Mouse (Mus musculus): Measurements from ENCODE around the gene Ctnna2. TPM values are rescaled to one million over a fixed set of nuclear protein-coding genes. Genes with fewer than 3 reads are reported as not detected.

The Ctnna2 gene
- polyA plus RNA-seq, 1 experiment from 2014 or later: 2.2 TPM

GRCm38 (mm10) chr6:77724042-77724951, 255.2 kb downstream of the Ctnna2 start:
- ATAC-seq (ENCODE audit: insufficient number of reproducible peaks, low FRiP score): no peak

GRCm38 (mm10) chr6:77694093-77694492, 285.4 kb downstream of the Ctnna2 start:
- no peak overlapping the region for H3K9ac ChIP-seq
- H3K4me3 ChIP-seq: no peak overlapping the region
- ATAC-seq (ENCODE audit: insufficient number of reproducible peaks, low FRiP score): no peak
- H3K4me1 ChIP-seq (replicated peaks): no peaks in the 10 kb centered on the region
- H3K9me3 ChIP-seq (replicated peaks): no peaks in the 10 kb centered on the region
- H3K4me2 ChIP-seq: no peak overlapping the region
- no peaks in the 10 kb centered on the region for H3K27me3 ChIP-seq (replicated peaks)
- H3K27ac ChIP-seq (ENCODE audit: poor library complexity, severe bottlenecking): no peak overlapping the region
- H3K36me3 ChIP-seq: no peaks in the 10 kb centered on the region

More at GRCm38 (mm10) chr6:77724042-77724951, 255.2 kb downstream of the Ctnna2 start:
- Histone ChIP-seq H3K36me3 (no peaks in the 10 kb centered on the region), H3K4me2 (no peak overlapping the region), H3K27ac (ENCODE audit: poor library complexity, severe bottlenecking) (no peak overlapping the region), H3K9me3 (replicated peaks) (no peaks in the 10 kb centered on the region), H3K9ac (no peak overlapping the region), H3K27me3 (replicated peaks) (no peaks in the 10 kb centered on the region), H3K4me3 (no peak overlapping the region), H3K4me1 (replicated peaks) (no peaks in the 10 kb centered on the region)
- WGBS: 78% methylated on average over 5 of the region's 5 CpGs

GRCm38 (mm10) chr6:77687173-77687572, 292.3 kb downstream of the Ctnna2 start:
- WGBS: 52% methylated on average over 1 of the region's 1 CpGs
- Histone ChIP-seq H3K9ac (no peak overlapping the region), H3K27ac (ENCODE audit: poor library complexity, severe bottlenecking) (no peak overlapping the region), H3K4me1 (replicated peaks) (no peaks in the 10 kb centered on the region), H3K36me3 (no peaks in the 10 kb centered on the region), H3K27me3 (replicated peaks) (no peaks in the 10 kb centered on the region), H3K9me3 (replicated peaks) (no peaks in the 10 kb centered on the region), H3K4me3 (no peak overlapping the region), H3K4me2 (no peak overlapping the region)
- ATAC-seq (ENCODE audit: insufficient number of reproducible peaks, low FRiP score): no peak

- Histone ChIP-seq H3K9ac (no peak overlapping the region), H3K27ac (ENCODE audit: poor library complexity, severe bottlenecking) (no peak overlapping the region), H3K27me3 (replicated peaks) (no peaks in the 10 kb centered on the region), H3K9me3 (replicated peaks) (no peaks in the 10 kb centered on the region), H3K4me3 (no peak overlapping the region), H3K36me3 (no peaks in the 10 kb centered on the region), H3K4me1 (replicated peaks) (no peaks in the 10 kb centered on the region), H3K4me2 (no peak overlapping the region)
- ATAC-seq (ENCODE audit: insufficient number of reproducible peaks, low FRiP score): no peak
- WGBS: 7% methylated on average over 6 of the region's 6 CpGs
These were observed 329.4 kb downstream of the Ctnna2 start for GRCm38 (mm10) chr6:77650127-77650526.

- 30% methylated on average over 4 of the region's 4 CpGs for WGBS
These were observed 334.9 kb downstream of the Ctnna2 start for GRCm38 (mm10) chr6:77644591-77644990.

GRCm38 (mm10) chr6:77638784-77639183, 340.7 kb downstream of the Ctnna2 start:
- WGBS: 81% methylated on average over 2 of the region's 2 CpGs
- H3K4me3 ChIP-seq: no peak overlapping the region
- no peaks in the 10 kb centered on the region for H3K4me1 ChIP-seq (replicated peaks)
- no peaks in the 10 kb centered on the region for H3K27me3 ChIP-seq (replicated peaks)
- H3K9ac ChIP-seq: no peak overlapping the region
- no peak for ATAC-seq (ENCODE audit: insufficient number of reproducible peaks, low FRiP score)
- H3K9me3 ChIP-seq (replicated peaks): no peaks in the 10 kb centered on the region
- H3K36me3 ChIP-seq: no peaks in the 10 kb centered on the region
- H3K4me2 ChIP-seq: no peak overlapping the region
- no peak overlapping the region for H3K27ac ChIP-seq (ENCODE audit: poor library complexity, severe bottlenecking)

More at GRCm38 (mm10) chr6:77644591-77644990, 334.9 kb downstream of the Ctnna2 start:
- Histone ChIP-seq H3K9me3 (replicated peaks) (no peaks in the 10 kb centered on the region), H3K36me3 (no peaks in the 10 kb centered on the region), H3K4me2 (no peak overlapping the region), H3K9ac (no peak overlapping the region), H3K4me1 (replicated peaks) (no peaks in the 10 kb centered on the region), H3K4me3 (no peak overlapping the region), H3K27ac (ENCODE audit: poor library complexity, severe bottlenecking) (no peak overlapping the region), H3K27me3 (replicated peaks) (no peaks in the 10 kb centered on the region)
- ATAC-seq (ENCODE audit: insufficient number of reproducible peaks, low FRiP score): no peak

- no peaks in the 10 kb centered on the region for H3K4me1 ChIP-seq (replicated peaks)
- no peaks in the 10 kb centered on the region for H3K9me3 ChIP-seq (replicated peaks)
- H3K36me3 ChIP-seq: no peaks in the 10 kb centered on the region
- no peak overlapping the region for H3K9ac ChIP-seq
- H3K27ac ChIP-seq (ENCODE audit: poor library complexity, severe bottlenecking): no peak overlapping the region
- H3K4me3 ChIP-seq: no peak overlapping the region
- no peak for ATAC-seq (ENCODE audit: insufficient number of reproducible peaks, low FRiP score)
- 30% methylated on average over 9 of the region's 9 CpGs for WGBS
- no peak overlapping the region for H3K4me2 ChIP-seq
- no peaks in the 10 kb centered on the region for H3K27me3 ChIP-seq (replicated peaks)
These were observed 345.5 kb downstream of the Ctnna2 start for GRCm38 (mm10) chr6:77633997-77634396.

- no peaks in the 10 kb centered on the region for H3K36me3 ChIP-seq
- H3K4me2 ChIP-seq: no peak overlapping the region
- no peak overlapping the region for H3K27ac ChIP-seq (ENCODE audit: poor library complexity, severe bottlenecking)
- no peaks in the 10 kb centered on the region for H3K4me1 ChIP-seq (replicated peaks)
- H3K4me3 ChIP-seq: no peak overlapping the region
- no peak overlapping the region for H3K9ac ChIP-seq
- 53% methylated on average over 7 of the region's 7 CpGs for WGBS
- no peaks in the 10 kb centered on the region for H3K27me3 ChIP-seq (replicated peaks)
- H3K9me3 ChIP-seq (replicated peaks): no peaks in the 10 kb centered on the region
- no peak for ATAC-seq (ENCODE audit: insufficient number of reproducible peaks, low FRiP score)
These were observed 350.8 kb downstream of the Ctnna2 start for GRCm38 (mm10) chr6:77628573-77629192.

GRCm38 (mm10) chr6:77604642-77605392, 374.7 kb downstream of the Ctnna2 start:
- H3K27ac ChIP-seq (ENCODE audit: poor library complexity, severe bottlenecking): no peak overlapping the region
- 83% methylated on average over 14 of the region's 14 CpGs for WGBS
- H3K36me3 ChIP-seq: no peaks in the 10 kb centered on the region
- no peak for ATAC-seq (ENCODE audit: insufficient number of reproducible peaks, low FRiP score)
- H3K9me3 ChIP-seq (replicated peaks): no peaks in the 10 kb centered on the region
- H3K4me3 ChIP-seq: no peak overlapping the region
- H3K9ac ChIP-seq: no peak overlapping the region
- H3K4me2 ChIP-seq: no peak overlapping the region
- no peaks in the 10 kb centered on the region for H3K4me1 ChIP-seq (replicated peaks)
- H3K27me3 ChIP-seq (replicated peaks): no peaks in the 10 kb centered on the region

- H3K4me2 ChIP-seq: no peak overlapping the region
- WGBS: 27% methylated on average over 1 of the region's 1 CpGs
- ATAC-seq (ENCODE audit: insufficient number of reproducible peaks, low FRiP score): no peak
- H3K27me3 ChIP-seq (replicated peaks): no peaks in the 10 kb centered on the region
- no peaks in the 10 kb centered on the region for H3K9me3 ChIP-seq (replicated peaks)
- H3K4me1 ChIP-seq (replicated peaks): no peaks in the 10 kb centered on the region
- H3K9ac ChIP-seq: no peak overlapping the region
- no peak overlapping the region for H3K27ac ChIP-seq (ENCODE audit: poor library complexity, severe bottlenecking)
- no peaks in the 10 kb centered on the region for H3K36me3 ChIP-seq
- H3K4me3 ChIP-seq: no peak overlapping the region
These were observed 375.6 kb downstream of the Ctnna2 start for GRCm38 (mm10) chr6:77603914-77604313.

- Histone ChIP-seq H3K27me3 (replicated peaks) (no peaks in the 10 kb centered on the region), H3K9me3 (replicated peaks) (no peaks in the 10 kb centered on the region), H3K4me1 (replicated peaks) (no peaks in the 10 kb centered on the region), H3K9ac (no peak overlapping the region), H3K27ac (ENCODE audit: poor library complexity, severe bottlenecking) (no peak overlapping the region), H3K4me3 (no peak overlapping the region), H3K36me3 (no peaks in the 10 kb centered on the region), H3K4me2 (no peak overlapping the region)
- ATAC-seq (ENCODE audit: insufficient number of reproducible peaks, low FRiP score): no peak
- WGBS: 55% methylated on average over 2 of the region's 2 CpGs
These were observed 380.3 kb downstream of the Ctnna2 start for GRCm38 (mm10) chr6:77599244-77599643.

All from heart, embryonic 12.5 days (tissue).